Mouse (Mus musculus) CH12.LX (cell line): ENCODE data around the gene Cacnb2. TPM values are rescaled to one million over a fixed set of nuclear protein-coding genes. Genes with fewer than 3 reads are reported as not detected.

Experiments used
- DNase-seq: peaks from one replicate; pipeline ENCODE4 v3.0.0-alpha.2; 2013; ENCODE audit errors: extremely low read depth
- H3K27ac ChIP-seq: 2 replicates; pipeline ENCODE4 v1.5.1; 2012; ENCODE audit warnings: low read depth, mild to moderate bottlenecking, control low read depth, moderate library complexity; ENCODE audit not compliant: insufficient read depth
- H3K27me3 ChIP-seq: replicated peaks from 2 replicates; pipeline ENCODE3; 2012; ENCODE audit warnings: inconsistent platforms
- H3K36me3 ChIP-seq, 2 experiments: replicated peaks in 1 of 2; 2 replicates each; pipeline versions ENCODE3 to v1.6.1; 2012; ENCODE audit warnings: inconsistent platforms in 1 of 2, low read length in 1 of 2, mild to moderate bottlenecking in 1 of 2, mixed read lengths in 1 of 2, moderate library complexity in 1 of 2; ENCODE audit not compliant: control insufficient read depth in 1 of 2, insufficient read depth in 1 of 2
- H3K4me1 ChIP-seq, 2 experiments: 2 replicates each; pipeline ENCODE4 v1.6.1; 2012; ENCODE audit warnings: inconsistent platforms in 1 of 2, moderate library complexity in 1 of 2; ENCODE audit not compliant: insufficient read depth in 2 of 2, control insufficient read depth in 1 of 2
- H3K4me2 ChIP-seq: 2 replicates; pipeline ENCODE4 v1.6.1; 2012; ENCODE audit warnings: low read depth, mild to moderate bottlenecking, control low read depth; ENCODE audit not compliant: poor library complexity, insufficient read depth, severe bottlenecking
- H3K4me3 ChIP-seq, 3 experiments: fragments of 150-350 bp in 1 of 3; sonication (generic) in 1 of 3; replicated peaks in 1 of 3; 2 replicates each; pipeline versions ENCODE3 to v1.5.1; 2011 to 2012; ENCODE audit warnings: low read depth in 2 of 3, low read length in 2 of 3, mild to moderate bottlenecking in 2 of 3, moderate library complexity in 2 of 3, control low read depth in 1 of 3, improper control_type of control experiment in 1 of 3, inconsistent platforms in 1 of 3, mixed read lengths in 1 of 3; ENCODE audit not compliant: poor library complexity in 1 of 3
- H3K79me2 ChIP-seq: replicated peaks from 2 replicates; pipeline ENCODE4 v1.6.1; 2012; ENCODE audit warnings: mild to moderate bottlenecking, moderate library complexity; ENCODE audit not compliant: control insufficient read depth, poor library complexity, insufficient read depth, severe bottlenecking; ENCODE audit errors: extremely low read depth
- H3K9ac ChIP-seq: 2 replicates; pipeline ENCODE4 v1.6.1; 2012; ENCODE audit warnings: low read depth, mild to moderate bottlenecking, control low read depth, moderate library complexity; ENCODE audit not compliant: insufficient read depth
- H3K9me3 ChIP-seq: replicated peaks from 2 replicates; pipeline ENCODE3; 2012; ENCODE audit warnings: low read length, inconsistent platforms, mixed read lengths
- BHLHE40 ChIP-seq: IDR thresholded peaks from 2 replicates; pipeline ENCODE4 v1.6.1; 2011; ENCODE audit warnings: mild to moderate bottlenecking, low read depth, low read length, improper control_type of control experiment
- E2F4 ChIP-seq: IDR thresholded peaks from 2 replicates; pipeline ENCODE4 v1.6.1; 2011; ENCODE audit warnings: low read depth, low read length, improper control_type of control experiment; ENCODE audit not compliant: insufficient replicate concordance
- ELF1 ChIP-seq: IDR thresholded peaks from 2 replicates; pipeline ENCODE4 v1.6.1; 2014; ENCODE audit warnings: low read depth, mild to moderate bottlenecking, inconsistent platforms, low read length, improper control_type of control experiment
- EP300 ChIP-seq: IDR thresholded peaks from 2 replicates; pipeline ENCODE4 v1.6.1; 2011; ENCODE audit warnings: low read length, improper control_type of control experiment
- ETS1 ChIP-seq: conservative IDR thresholded peaks from 2 replicates; pipeline ENCODE4 v1.6.1; 2012; ENCODE audit warnings: low read depth, mild to moderate bottlenecking, inconsistent platforms, low read length, improper control_type of control experiment, moderate library complexity
- JUN ChIP-seq: IDR thresholded peaks from 2 replicates; pipeline ENCODE4 v1.6.1; 2011; ENCODE audit warnings: low read depth, mild to moderate bottlenecking, low read length, improper control_type of control experiment, moderate library complexity; ENCODE audit not compliant: insufficient read depth
- JUND ChIP-seq: conservative IDR thresholded peaks from 2 replicates; pipeline ENCODE4 v1.6.1; 2011; ENCODE audit warnings: low read depth, low read length, improper control_type of control experiment
- KAT2A ChIP-seq: IDR thresholded peaks from 2 replicates; pipeline ENCODE4 v1.6.1; 2012; ENCODE audit warnings: low read length, improper control_type of control experiment, inconsistent platforms; ENCODE audit not compliant: insufficient replicate concordance
- MAFK ChIP-seq: IDR thresholded peaks from 2 replicates; pipeline ENCODE4 v1.6.1; 2011; ENCODE audit warnings: low read length, improper control_type of control experiment; ENCODE audit not compliant: insufficient replicate concordance
- MAZ ChIP-seq: IDR thresholded peaks from 2 replicates; pipeline ENCODE4 v1.6.1; 2012; ENCODE audit warnings: low read depth, mild to moderate bottlenecking, inconsistent platforms, low read length, improper control_type of control experiment, moderate library complexity
- MXI1 ChIP-seq: IDR thresholded peaks from 2 replicates; pipeline ENCODE4 v1.6.1; 2011; ENCODE audit warnings: mild to moderate bottlenecking, low read depth, low read length, improper control_type of control experiment
- MYC ChIP-seq: IDR thresholded peaks from 2 replicates; pipeline ENCODE4 v1.6.1; 2011; ENCODE audit warnings: low read depth, mild to moderate bottlenecking, improper control_type of control experiment, low read length
- NRF1 ChIP-seq: IDR thresholded peaks from 2 replicates; pipeline ENCODE4 v1.6.1; 2014; ENCODE audit warnings: low read depth, mild to moderate bottlenecking, inconsistent platforms, low read length, improper control_type of control experiment, moderate library complexity
- POLR2AphosphoS2 ChIP-seq: IDR thresholded peaks from 2 replicates; pipeline ENCODE4 v1.6.1; 2011; ENCODE audit warnings: low read depth, low read length, improper control_type of control experiment
- SIN3A ChIP-seq: IDR thresholded peaks from 2 replicates; pipeline ENCODE4 v1.6.1; 2012; ENCODE audit warnings: low read length, improper control_type of control experiment, inconsistent platforms
- SMC3 ChIP-seq: IDR thresholded peaks from 2 replicates; pipeline ENCODE4 v1.6.1; 2011; ENCODE audit warnings: low read depth, low read length, improper control_type of control experiment
- ZC3H11A ChIP-seq: IDR thresholded peaks from 2 replicates; pipeline ENCODE4 v1.6.1; 2012; ENCODE audit warnings: low read depth, mild to moderate bottlenecking, inconsistent platforms, low read length, improper control_type of control experiment
- dilution Hi-C: fragments of 300-500 bp; cut with MboI; formaldehyde crosslinking; loops from 2 replicates; pipeline ENCODE4 v1.14.3; 2020; ENCODE audit warnings: low sequenced_read_pairs; ENCODE audit not compliant: extremely low pct_unique_long_range_greater_than_20kb, extremely low pct_ligation_motif_present
- in situ Hi-C: fragments of 300-500 bp; cut with MboI; formaldehyde crosslinking; loops from 3 replicates; pipeline ENCODE4 v1.14.3; 2019; ENCODE audit warnings: low sequenced_read_pairs, low pct_ligation_motif_present, low pct_unique_long_range_greater_than_20kb, mixed read lengths
- polyA plus RNA-seq: library from polyadenylated mRNA; unstranded; fragments of >175 nt; gene quantifications from 2 replicates; pipeline ENCODE4 v1.2.1, GENCODE M21; 2012; ENCODE audit warnings: low read depth; ENCODE audit not compliant: insufficient read length
- total RNA-seq, 2 experiments: library from RNA; depleted of rRNA; stranded (reverse); fragments of 300-350 nt in 1 of 2; fragments of >200 nt in 1 of 2; gene quantifications; 2 replicates each; pipeline ENCODE4 v1.2.3; 2012 to 2014

The Cacnb2 gene
- total and polyA plus RNA-seq, 3 experiments, result 0.42 to 2.8 (median 0.93) TPM

DNA sequence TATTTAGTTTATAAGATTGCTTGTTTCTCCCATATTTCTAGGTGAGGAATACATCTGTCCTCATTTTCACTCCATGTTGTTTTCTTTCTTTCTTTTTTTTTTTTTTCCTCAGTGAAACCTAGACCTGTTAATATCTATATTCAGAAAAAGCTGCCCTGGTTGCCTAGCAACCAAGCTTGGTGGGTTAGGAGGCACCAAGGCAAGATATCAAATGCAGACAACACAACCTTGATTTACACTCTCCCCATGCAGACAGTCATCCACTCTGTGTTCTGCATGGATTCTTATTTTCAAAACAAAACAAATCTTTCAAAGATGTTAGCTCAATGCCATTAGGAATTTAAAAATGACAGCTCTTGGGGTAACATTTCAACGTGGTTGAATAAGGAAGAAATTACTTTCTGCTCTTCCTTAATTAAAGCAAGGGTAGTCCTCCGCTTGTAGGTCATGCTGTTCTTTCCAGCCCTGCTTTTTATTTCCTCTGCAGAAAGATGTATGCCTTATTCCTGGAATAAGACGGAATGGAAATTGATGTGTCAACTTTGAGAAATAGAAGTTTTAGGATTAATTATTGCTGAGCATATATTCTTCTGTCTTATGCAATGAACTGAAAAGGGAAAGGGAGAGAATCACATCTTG is 172.1 kb downstream of the Cacnb2 start:
- Histone ChIP-seq H3K4me2 (no peak overlapping the region), H3K9me3 (no peaks in the 10 kb centered on the region), H3K9ac (no peak overlapping the region), H3K36me3 (no peaks in the 10 kb centered on the region), H3K4me1 (peaks cover 0 to 13% of the 10 kb centered on the region in 2 experiments; a peak in 2 of 4 replicates), H3K4me3 (no peak overlapping the region), H3K79me2 (no peaks in the 10 kb centered on the region), H3K27me3 (no peaks in the 10 kb centered on the region), H3K27ac (no peak overlapping the region)
- DNase-seq, result no peak
- in situ Hi-C loops (no loop called here), dilution Hi-C loops (no loop called here)
- TF ChIP-seq SIN3A (no peak), POLR2AphosphoS2 (no peak), E2F4 (no peak), MAFK (no peak), MYC (no peak), BHLHE40 (no peak), ELF1 (no peak), EP300 (no peak), JUN (no peak), ETS1 (no peak), JUND (no peak), SMC3 (no peak), ZC3H11A (no peak), MXI1 (no peak)

DNA sequence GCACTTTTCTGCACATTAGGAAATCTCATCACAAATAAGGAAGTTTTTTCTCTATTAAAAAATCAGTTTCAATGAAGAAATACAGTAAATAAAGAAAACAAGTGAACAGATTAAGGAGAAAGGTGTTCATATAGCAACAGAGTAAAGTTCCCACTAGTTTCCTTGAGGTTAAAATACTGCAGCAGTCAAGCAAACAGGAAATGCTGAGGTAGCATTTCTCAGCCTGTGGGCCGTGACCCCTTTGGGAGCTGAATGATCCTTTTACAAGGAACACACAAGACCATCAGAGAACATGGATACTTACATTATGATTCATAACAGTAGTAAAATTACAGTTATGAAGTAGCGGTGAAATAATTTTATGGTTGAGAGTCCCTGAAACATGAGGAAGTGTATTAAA is 185.1 kb downstream of the Cacnb2 start:
- Histone ChIP-seq H3K27me3 (no peaks in the 10 kb centered on the region), H3K9ac (no peak overlapping the region), H3K27ac (no peak overlapping the region), H3K79me2 (no peaks in the 10 kb centered on the region)
- in situ Hi-C loops, result no loop called here
- TF ChIP-seq KAT2A (no peak), POLR2AphosphoS2 (no peak), MAFK (peak; percentile 64; the same call in 1 of the 2 replicates), MAZ (no peak), NRF1 (no peak)
- TF ChIP-seq, all 38 proteins: peak for 1
- Histone ChIP-seq H3K4me3 (no peak overlapping the region), H3K36me3 (no peaks in the 10 kb centered on the region), H3K9me3 (no peaks in the 10 kb centered on the region), H3K4me1 (no peaks in the 10 kb centered on the region), H3K4me2 (no peak overlapping the region)
- dilution Hi-C loops, result no loop called here
- no peak for DNase-seq
